Mouse (Mus musculus) C2C12 (cell line): Measurements from ENCODE around the gene Zfp39. TPM values are rescaled to one million over a fixed set of nuclear protein-coding genes. Genes with fewer than 3 reads are reported as not detected.
A peak's percentile ranks its signal among the peaks of the same experiment; 100 is the strongest.

Source experiments
- H3K27me3 ChIP-seq: one replicate; pipeline ENCODE4 v1.6.1; 2011; ENCODE audit not compliant: control insufficient read depth, insufficient read depth, insufficient read length
- H3K36me3 ChIP-seq: one replicate; pipeline ENCODE4 v1.6.1; 2011; ENCODE audit not compliant: control insufficient read depth, insufficient read depth
- H3K4me3 ChIP-seq: one replicate; pipeline ENCODE4 v1.5.1; 2011; ENCODE audit warnings: mild to moderate bottlenecking, control low read depth; ENCODE audit not compliant: poor library complexity, insufficient read depth, severe bottlenecking
- H3K79me2 ChIP-seq: one replicate; pipeline ENCODE4 v1.6.1; 2011; ENCODE audit not compliant: control insufficient read depth, insufficient read depth
- H3K79me3 ChIP-seq: one replicate; pipeline ENCODE4 v1.6.1; 2011; ENCODE audit warnings: low read depth, control low read depth
- H3ac ChIP-seq: one replicate; pipeline ENCODE3; 2011; ENCODE audit warnings: low read depth; ENCODE audit not compliant: control insufficient read depth, insufficient read length
- CEBPB ChIP-seq: IDR thresholded peaks from one replicate; pipeline ENCODE4 v1.6.1; 2011; ENCODE audit warnings: low read depth, mild to moderate bottlenecking, control low read depth, moderate library complexity
- CTCF ChIP-seq: IDR thresholded peaks from one replicate; pipeline ENCODE4 v1.5.1; 2011; ENCODE audit not compliant: control insufficient read depth, insufficient read depth, insufficient read length
- FOSL1 ChIP-seq: IDR thresholded peaks from one replicate; pipeline ENCODE4 v1.8.0; 2011; ENCODE audit warnings: mild to moderate bottlenecking, low read length; ENCODE audit not compliant: poor library complexity, insufficient read depth, severe bottlenecking
- MAX ChIP-seq: IDR thresholded peaks from one replicate; pipeline ENCODE4 v1.6.1; 2011; ENCODE audit warnings: mild to moderate bottlenecking, control low read depth
- MYOD1 ChIP-seq: IDR thresholded peaks from one replicate; pipeline ENCODE4 v1.6.1; 2011; ENCODE audit warnings: low read depth; ENCODE audit not compliant: control insufficient read depth, insufficient read length
- MYOG ChIP-seq: IDR thresholded peaks from one replicate; pipeline ENCODE4 v1.6.1; 2011; ENCODE audit not compliant: control insufficient read depth, insufficient read length; ENCODE audit errors: extremely low read depth
- USF1 ChIP-seq: IDR thresholded peaks from one replicate; pipeline ENCODE4 v1.6.1; 2011; ENCODE audit warnings: low read depth, mild to moderate bottlenecking, control low read depth, moderate library complexity
- polyA plus RNA-seq: library from polyadenylated mRNA; unstranded; fragments of >200 nt; fragmentation: generic; extraction: Trizol; gene quantifications from one replicate; pipeline ENCODE4 v1.2.1, GENCODE M21; 2012; ENCODE audit warnings: missing spikeins

Gene Zfp39
- polyA plus RNA-seq, 1 experiment = 0.64 TPM

DNA sequence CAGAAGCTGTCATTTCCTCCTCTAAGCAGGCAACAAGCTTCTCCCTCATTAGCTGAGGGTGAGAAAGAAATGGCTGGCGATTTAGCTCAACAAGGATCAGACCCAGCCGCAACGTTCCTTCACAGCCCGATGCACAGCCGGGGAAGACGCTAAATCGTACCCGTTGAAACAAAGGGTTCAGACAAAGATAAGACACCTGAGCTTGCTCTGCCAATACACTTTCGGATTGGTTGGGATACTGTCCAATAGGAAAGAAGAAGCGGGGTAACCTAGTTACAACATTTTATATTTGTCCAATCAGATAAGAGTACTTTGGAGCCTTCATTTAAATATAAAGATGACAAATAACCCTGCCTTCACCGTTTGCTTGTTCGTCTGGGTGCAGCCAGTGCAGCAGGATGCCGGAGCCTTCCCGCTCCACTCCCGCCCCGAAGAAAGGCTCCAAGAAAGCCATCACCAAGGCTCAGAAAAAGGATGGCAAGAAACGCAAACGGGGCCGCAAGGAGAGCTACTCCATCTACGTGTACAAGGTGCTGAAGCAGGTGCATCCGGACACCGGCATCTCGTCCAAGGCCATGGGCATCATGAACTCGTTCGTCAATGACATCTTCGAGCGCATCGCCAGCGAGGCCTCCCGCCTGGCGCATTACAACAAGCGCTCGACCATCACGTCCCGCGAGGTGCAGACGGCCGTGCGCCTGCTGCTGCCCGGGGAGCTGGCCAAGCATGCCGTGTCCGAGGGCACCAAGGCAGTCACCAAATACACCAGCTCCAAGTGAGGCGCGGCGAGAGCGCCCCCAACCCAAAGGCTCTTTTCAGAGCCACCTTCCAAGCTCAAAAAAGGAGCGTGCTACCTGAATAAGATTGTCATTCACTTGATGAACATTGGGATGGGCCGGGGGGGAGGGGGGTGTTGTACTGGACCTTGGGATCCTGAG lies 44.8 kb upstream of the Zfp39 start, which contains the start of gene Hist3h2ba:
Gene Hist3h2ba (plus strand): TSS at position 379 of the 938 bp plus-strand sequence.
- H3K4me3 ChIP-seq = no peak within 1 kb of the TSS
- H3K79me2 ChIP-seq = no peaks in the 10 kb centered on the region
- H3K36me3 ChIP-seq = no peaks in the 10 kb centered on the region
- H3K27me3 ChIP-seq = peaks cover 32% of the 10 kb centered on the region
- H3K79me3 ChIP-seq = no peaks in the 10 kb centered on the region
- H3ac ChIP-seq = no peak within 1 kb of the TSS
- no peak for TF ChIP-seq MYOG
- TF ChIP-seq USF1 = no peak
- no peak for TF ChIP-seq MAX
- no peak for TF ChIP-seq MYOD1
- no peak for TF ChIP-seq CEBPB
- no peak for TF ChIP-seq FOSL1
- no peak for TF ChIP-seq CTCF

GRCm38 (mm10) chr11:58947798-58948528 lies 43.9 kb upstream of the Zfp39 start:
- no peaks in the 10 kb centered on the region for H3K79me2 ChIP-seq
- H3K27me3 ChIP-seq = peaks cover 34% of the 10 kb centered on the region
- no peaks in the 10 kb centered on the region for H3K36me3 ChIP-seq
- H3ac ChIP-seq = no peak overlapping the region
- no peaks in the 10 kb centered on the region for H3K79me3 ChIP-seq
- TF ChIP-seq MYOG = no peak
- TF ChIP-seq FOSL1 = no peak
- no peak for TF ChIP-seq CEBPB
- no peak for TF ChIP-seq CTCF
- TF ChIP-seq USF1 = no peak
- TF ChIP-seq MAX = no peak
- no peak for TF ChIP-seq MYOD1
- no peak overlapping the region for H3K4me3 ChIP-seq

DNA sequence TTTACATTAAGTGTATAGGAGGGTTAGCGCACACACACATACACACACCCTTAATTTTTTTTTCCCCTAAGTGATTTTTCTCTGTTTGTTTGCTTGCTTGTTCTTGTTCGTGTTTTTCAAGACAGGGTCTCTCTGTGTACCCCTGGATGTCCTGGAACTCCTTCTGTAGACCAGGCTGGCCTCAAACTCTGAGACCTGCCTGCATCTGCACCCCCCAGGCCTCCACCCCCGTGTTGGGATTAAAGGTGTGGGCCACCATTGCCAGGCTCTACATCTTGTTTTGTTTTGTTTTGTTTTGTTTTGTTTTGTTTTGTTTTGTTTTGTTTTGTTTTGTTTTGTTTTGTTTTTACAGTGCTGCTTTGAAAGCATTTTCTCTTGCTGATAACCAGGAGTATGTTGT lies 43.3 kb upstream of the Zfp39 start:
- no peaks in the 10 kb centered on the region for H3K36me3 ChIP-seq
- no peak overlapping the region for H3K4me3 ChIP-seq
- no peaks in the 10 kb centered on the region for H3K79me3 ChIP-seq
- no peaks in the 10 kb centered on the region for H3K79me2 ChIP-seq
- no peak overlapping the region for H3ac ChIP-seq
- TF ChIP-seq MAX = no peak
- TF ChIP-seq MYOG = no peak
- no peak for TF ChIP-seq FOSL1
- no peak for TF ChIP-seq CEBPB
- no peak for TF ChIP-seq CTCF
- no peak for TF ChIP-seq MYOD1
- TF ChIP-seq USF1 = no peak
- H3K27me3 ChIP-seq = peaks cover 34% of the 10 kb centered on the region

- TF ChIP-seq MAX = no peak
- no peak for TF ChIP-seq MYOG
- TF ChIP-seq FOSL1 = no peak
- TF ChIP-seq CTCF = no peak
- TF ChIP-seq USF1 = no peak
- TF ChIP-seq MYOD1 = no peak
- TF ChIP-seq CEBPB = no peak
- peaks cover 25% of the 10 kb centered on the region for H3K27me3 ChIP-seq
- H3K79me3 ChIP-seq = no peaks in the 10 kb centered on the region
- no peak overlapping the region for H3K4me3 ChIP-seq
- no peak overlapping the region for H3ac ChIP-seq
- no peaks in the 10 kb centered on the region for H3K36me3 ChIP-seq
- no peaks in the 10 kb centered on the region for H3K79me2 ChIP-seq
Observed at GRCm38 (mm10) chr11:58944136-58944535, 40.1 kb upstream of the Zfp39 start.

GRCm38 (mm10) chr11:58939088-58939439 lies 35.0 kb upstream of the Zfp39 start:
- H3K27me3 ChIP-seq = peaks cover 4% of the 10 kb centered on the region
- peaks cover 32% of the 10 kb centered on the region for H3K79me2 ChIP-seq
- H3ac ChIP-seq = no peak overlapping the region
- peaks cover 22% of the 10 kb centered on the region for H3K36me3 ChIP-seq
- TF ChIP-seq MAX (no peak), FOSL1 (no peak), CTCF (no peak), CEBPB (no peak), MYOG (no peak)
- peaks cover 18% of the 10 kb centered on the region for H3K79me3 ChIP-seq
- peak overlapping the region; percentile 97 for H3K4me3 ChIP-seq
